Mouse (Mus musculus): ENCODE data around the gene Retreg1. TPM values are rescaled to one million over a fixed set of nuclear protein-coding genes. Genes with fewer than 3 reads are reported as not detected.

The Retreg1 gene
- total RNA-seq, 2 experiments from 2014 or later = 27.3 to 49.5 TPM

DNA sequence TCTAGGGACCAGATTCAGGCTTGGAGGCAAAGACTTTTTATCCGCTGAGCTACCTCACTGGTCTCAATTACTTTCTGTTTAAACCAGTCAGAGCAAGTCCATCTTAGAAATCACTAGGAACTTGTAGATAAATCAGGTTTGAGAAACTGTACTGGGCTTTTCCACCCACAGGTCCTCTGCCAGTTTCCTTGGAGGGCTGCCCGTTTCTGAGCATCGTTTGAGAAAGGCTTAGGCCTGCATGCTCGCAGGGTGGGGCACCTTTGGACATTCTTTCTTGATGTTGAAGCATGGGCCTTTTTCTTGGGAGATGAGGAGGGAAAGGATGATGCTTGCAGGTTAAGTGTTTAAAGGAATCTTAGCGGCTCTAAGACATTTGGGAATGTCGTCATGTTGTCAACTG, 77.9 kb downstream of the Retreg1 start:
- no peak for DNase-seq

- no peak for DNase-seq
These were observed 79.0 kb downstream of the Retreg1 start for GRCm38 (mm10) chr15:25922007-25922406.

DNA sequence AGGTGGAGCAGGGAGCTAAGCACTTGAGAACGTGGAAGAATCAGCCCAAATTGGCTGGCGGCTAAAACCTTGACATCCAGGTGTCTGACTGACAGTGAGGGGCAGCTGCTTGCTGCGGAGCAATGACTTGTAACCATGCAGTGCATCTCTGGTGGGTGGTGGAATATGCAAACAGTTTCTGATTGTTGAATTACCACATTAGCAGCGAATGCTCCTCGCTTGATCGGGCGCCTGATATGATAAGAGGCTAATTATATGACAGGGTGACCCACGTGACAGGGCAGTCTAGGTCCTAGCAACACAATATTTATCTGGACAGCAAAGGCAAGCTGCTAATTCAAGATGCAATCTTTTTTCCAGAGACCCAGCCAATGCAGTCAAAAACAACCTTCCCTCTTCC, 80.9 kb downstream of the Retreg1 start:
- no peak for DNase-seq

GRCm38 (mm10) chr15:25926171-25926570, 83.2 kb downstream of the Retreg1 start:
- no peak for DNase-seq

- DNase-seq = no peak
These were observed 84.1 kb downstream of the Retreg1 start for GRCm38 (mm10) chr15:25927106-25927505.

- no peak for DNase-seq
These were observed 85.0 kb downstream of the Retreg1 start for GRCm38 (mm10) chr15:25928001-25928400.

DNA sequence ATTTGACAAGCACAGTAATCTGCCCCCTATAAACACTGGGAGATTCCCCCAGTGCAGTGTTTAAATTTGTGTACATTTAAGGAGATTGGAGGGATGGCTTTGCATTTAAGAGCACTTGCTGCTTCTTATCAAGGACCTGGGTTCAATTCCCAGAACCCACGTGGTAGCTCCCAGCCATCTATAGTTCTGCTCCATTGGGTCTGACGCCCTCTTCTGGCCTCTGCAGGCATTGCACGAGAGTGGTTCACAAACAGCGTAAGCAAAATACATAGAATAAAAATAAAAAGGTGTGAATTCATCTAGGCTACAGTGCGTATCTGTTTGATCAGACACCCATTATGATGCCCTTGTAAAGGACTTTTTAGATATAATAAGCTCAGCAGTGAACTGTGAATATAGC, 85.9 kb downstream of the Retreg1 start:
- no peak for DNase-seq

GRCm38 (mm10) chr15:25929518-25929917, 86.5 kb downstream of the Retreg1 start:
- DNase-seq = peak in 1 of 2 experiments; percentile 35

- DNase-seq = no peak
These were observed 87.0 kb downstream of the Retreg1 start for GRCm38 (mm10) chr15:25929936-25930335.

DNA sequence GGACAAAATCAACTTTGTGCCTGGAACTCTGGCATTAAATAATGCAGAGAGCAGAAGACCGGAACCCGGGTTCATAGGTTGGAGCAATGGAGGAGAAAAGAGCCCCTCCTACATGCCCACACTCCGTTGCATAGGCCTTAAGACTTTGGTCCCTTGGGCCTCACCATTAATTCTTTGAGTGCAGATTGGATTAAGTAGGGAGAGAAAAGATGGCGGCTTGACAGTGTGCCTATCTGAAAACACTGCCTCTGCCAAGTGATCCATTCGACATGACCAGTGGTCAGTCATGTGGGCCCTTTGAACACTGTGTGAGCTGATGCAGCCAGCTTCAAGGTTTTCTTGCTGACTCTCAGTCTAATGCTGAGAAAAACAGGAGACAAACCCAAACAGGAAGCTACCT, 87.7 kb downstream of the Retreg1 start:
- DNase-seq = no peak

GRCm38 (mm10) chr15:25932497-25932896, 89.5 kb downstream of the Retreg1 start:
- DNase-seq = peak; percentile 63 to 73

GRCm38 (mm10) chr15:25932937-25933684, 90.1 kb downstream of the Retreg1 start:
- DNase-seq = peak; percentile 95 to 97

DNA sequence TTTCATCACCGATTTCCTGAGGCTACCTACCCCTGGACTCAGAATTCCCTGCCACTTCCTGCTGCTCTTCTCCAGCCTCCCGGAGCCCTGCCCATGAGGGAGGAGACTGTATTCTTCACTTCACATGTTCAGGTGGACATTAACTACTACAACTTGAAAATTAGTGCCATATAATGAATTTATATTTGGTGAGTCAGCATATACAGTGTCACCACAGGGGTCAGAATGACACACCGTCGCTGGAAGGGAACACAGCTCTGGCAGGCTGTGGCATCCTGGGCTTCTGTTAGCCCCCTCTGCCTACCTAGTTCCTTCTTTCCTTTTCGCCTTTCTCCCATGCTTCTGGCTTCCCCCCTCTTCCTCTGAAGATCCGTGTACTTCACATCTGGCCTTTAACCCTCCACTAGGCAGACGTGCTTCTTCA, 90.7 kb downstream of the Retreg1 start:
- DNase-seq = no peak

- no peak for DNase-seq
These were observed 91.4 kb downstream of the Retreg1 start for GRCm38 (mm10) chr15:25934411-25934810.

DNA sequence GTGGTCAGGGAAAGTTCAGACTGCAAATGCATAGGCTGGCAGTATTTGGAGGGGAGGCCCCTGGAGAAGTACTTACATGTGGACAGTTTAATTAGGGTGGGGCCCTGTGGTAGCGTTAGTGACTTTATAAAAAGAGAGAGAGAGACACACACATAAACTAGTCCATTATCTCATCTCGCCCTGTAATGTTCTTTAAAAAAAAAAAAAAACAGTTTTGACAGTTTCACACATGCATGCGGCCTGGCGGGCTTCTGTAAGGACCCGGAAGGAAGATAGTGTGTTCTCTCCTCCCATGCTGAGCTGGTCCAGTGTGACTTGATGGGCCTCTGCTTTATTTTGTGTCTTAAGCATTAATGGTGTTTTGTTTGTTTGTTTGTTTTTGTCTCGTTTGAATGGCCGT, 95.5 kb downstream of the Retreg1 start:
- no peak for DNase-seq

DNA sequence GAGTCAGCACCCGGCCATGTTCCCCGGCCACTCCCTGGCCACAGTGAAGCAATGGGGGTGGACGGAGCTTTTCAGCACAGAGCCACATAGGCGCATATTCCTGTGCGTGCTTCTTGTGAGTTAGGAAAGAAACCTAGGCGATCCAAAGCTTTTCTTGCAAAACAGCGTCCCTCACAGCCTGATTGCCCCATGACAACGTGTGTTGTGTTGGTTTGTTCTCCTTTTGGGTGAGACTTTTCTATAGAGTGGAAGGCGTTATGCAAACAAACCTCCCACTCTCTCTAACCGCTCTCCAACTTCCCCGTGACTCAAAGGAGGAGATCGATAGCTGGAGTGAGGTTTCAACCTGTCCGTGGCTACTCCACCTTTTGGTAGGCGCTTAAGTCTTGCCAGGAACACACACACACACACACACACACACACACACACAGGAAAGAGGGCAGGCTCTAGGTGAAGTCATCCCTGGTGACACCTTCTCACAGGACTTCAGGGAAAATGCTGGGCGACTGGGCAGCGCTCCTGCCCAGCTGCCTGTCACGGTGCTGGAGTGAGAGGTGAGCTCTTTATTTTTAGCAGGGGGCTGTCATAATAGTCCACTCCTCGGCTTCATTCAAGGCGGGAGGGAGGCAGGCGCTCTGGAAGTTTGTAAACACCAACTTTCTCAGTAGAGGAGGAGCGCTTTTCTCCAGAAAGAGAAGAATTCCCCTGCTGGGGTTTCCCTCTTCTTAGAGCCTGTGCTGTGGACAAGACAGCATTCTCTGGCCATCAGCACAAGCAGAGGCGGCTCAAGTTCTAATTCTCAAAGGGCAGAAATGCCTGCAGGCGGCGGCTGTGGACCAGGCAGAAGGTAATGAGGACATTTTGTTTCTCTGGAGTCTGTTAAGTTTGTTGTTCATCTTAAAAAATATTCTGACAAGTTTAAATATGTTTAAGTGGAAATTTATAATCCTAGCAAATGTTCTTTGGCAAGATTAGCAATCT, 97.7 kb downstream of the Retreg1 start:
- peak; percentile 53 to 61 for DNase-seq

- DNase-seq = no peak
These were observed 98.5 kb downstream of the Retreg1 start for GRCm38 (mm10) chr15:25941514-25941913.

DNA sequence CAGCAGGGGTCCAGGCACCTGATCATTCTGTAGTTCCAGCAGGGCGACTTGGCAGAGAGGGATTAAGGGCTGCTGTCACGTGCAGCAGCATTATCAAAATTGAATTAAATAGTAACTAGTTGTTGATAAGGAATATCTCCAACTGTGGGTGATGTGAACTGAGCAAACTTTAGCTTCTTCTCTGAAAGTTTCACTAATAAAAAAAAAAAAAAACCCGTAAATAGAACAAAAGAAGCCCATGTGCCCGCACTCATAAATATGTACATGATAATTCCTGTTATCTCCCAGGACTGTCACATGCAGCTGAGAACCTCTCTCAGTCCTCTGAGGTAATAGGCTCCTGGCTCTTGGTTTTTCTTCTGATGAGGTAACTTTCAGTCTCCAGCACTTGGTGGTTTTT, 99.4 kb downstream of the Retreg1 start:
- no peak for DNase-seq

GRCm38 (mm10) chr15:25943386-25944137, 100.6 kb downstream of the Retreg1 start:
- no peak for DNase-seq

DNA sequence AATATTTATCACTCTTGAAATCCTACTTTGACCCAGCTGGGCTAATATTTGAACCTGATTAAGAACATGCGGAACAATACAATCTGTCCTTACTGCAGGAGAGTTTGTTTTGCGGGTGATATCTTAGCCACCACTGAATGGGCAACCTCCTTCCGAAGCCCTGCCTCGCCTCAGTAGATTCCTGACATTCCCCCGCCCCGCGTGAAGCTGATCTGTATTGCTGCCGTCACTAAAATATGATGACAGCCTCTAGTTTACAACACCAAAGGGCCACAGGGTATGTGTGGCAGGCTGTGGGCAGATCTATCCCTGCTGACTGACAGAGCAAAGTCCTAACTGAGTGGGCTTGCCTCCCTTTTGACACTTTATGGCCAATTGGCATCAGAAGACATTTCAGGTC, 102.2 kb downstream of the Retreg1 start:
- no peak for DNase-seq

DNA sequence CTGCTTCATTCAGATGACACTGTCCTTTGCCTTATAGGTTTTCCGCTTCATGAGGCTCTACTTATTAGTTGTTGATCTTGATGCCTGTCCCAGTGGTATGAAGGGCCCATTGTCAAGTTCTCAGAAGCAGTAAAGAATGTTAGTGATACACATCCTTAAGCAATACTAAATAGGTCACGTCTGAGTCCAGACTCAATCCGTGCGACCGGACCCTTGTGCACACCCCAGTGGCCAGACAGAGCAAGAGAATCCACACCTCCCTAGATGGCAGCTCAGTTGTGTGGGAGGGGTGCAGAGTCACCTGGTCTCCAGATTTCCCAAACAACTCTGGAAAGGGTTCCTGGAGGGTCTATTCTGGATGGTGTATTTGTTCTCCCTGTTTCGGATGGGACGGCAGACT, 103.5 kb downstream of the Retreg1 start:
- DNase-seq = no peak

GRCm38 (mm10) chr15:25947383-25947782, 104.4 kb downstream of the Retreg1 start:
- DNase-seq = no peak
